Mouse (Mus musculus) leukemia stem cell, adult 10-12 weeks (primary cell): ENCODE measurements around the gene Wdr3. TPM values are rescaled to one million over a fixed set of nuclear protein-coding genes. Genes with fewer than 3 reads are reported as not detected.

Source experiments
- polyA plus RNA-seq: library from polyadenylated mRNA; stranded (reverse); fragments of >175 nt; gene quantifications from 2 replicates; pipeline ENCODE4 v1.2.3, GENCODE M21; 2012; ENCODE audit warnings: low replicate concordance

The Wdr3 gene
- polyA plus RNA-seq = 2.4 and 3.8 TPM in 2 replicates

DNA sequence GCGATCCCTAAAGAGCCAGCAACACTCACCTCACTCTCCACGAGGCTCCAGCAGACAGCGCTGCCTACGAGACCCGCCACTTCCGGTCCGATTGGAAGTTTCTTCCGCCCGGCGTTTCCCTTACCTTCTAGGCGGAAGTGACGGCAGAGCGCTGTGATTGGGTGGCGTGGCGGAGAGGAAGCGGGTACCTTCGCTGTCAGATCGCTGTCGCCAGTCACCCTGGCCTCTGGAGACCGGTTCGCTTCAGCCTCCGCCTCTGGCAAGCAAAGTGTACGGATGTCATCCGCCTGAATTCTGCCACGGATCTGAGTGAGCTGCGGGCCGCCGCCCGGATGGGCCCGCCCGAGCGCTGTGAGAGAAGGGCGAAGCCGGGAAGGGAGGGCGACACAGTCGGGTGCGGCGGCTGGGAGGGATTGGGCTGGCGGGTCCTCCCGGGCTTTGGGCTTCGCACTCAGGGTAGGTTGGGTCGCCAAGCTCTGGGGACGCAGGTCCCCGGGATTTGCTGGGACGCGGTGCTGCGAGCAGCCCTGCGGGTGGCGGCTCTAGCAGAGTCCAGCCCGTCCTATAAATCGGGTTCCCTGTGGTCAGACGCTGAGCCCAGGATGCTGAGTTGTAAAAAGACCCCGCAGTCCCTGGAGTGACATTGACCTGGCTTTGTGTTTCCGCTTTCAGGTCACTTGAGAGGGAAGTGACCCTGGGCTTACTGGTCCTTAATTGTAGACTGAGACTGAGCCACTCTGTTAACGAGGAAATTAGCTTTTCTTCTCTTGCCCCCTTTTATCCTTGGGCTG is at the start of gene Wdr3, which contains the start of gene Gdap2:
Gene Wdr3, minus strand, starts transcription at position 93 of the 791 bp plus-strand sequence.
Gene Gdap2, plus strand, starts transcription at position 67 of the 791 bp plus-strand sequence.

Other genes with a start within 250 kb of the Wdr3 start
- gene Gdap2, start within 50 bp of the Wdr3 start, polyA plus RNA-seq = 0.28 and 0.81 TPM in 2 replicates